In genomic region chr9:48761732-48762637, GRCm38 (mm10) we compare ENCODE assay signal across 17 mouse cellular contexts.
DNase-seq lines count a peak whose midpoint lies in the region; ATAC-seq and TF ChIP-seq lines count a peak whose summit lies in the region.
"Had no signal": no experiment of that assay in that cellular context is flagged by ENCODE, and none has a peak within 500 bp of the region (broad histone marks: within the 10 kb centered on the region; RNA-seq: fewer than 3 reads in every experiment).

No protein-coding gene starts in this region.

- H3K9me3 ChIP-seq in forebrain, embryonic 13.5 days (replicated peaks): no peaks in the 10 kb centered on the region
- H3K9me3 ChIP-seq in forebrain, embryonic 11.5 days (ENCODE audit: control insufficient read depth, low read length): no peaks in the 10 kb centered on the region
- no peaks in the 10 kb centered on the region for H3K9me3 ChIP-seq in limb, embryonic 10.5 days (replicated peaks)
- H3K9me3 ChIP-seq: liver, embryonic 12.5 days; neural tube, embryonic 13.5 days had no signal

- H3K9ac ChIP-seq in forebrain, embryonic 13.5 days: no peak overlapping the region
- H3K9ac ChIP-seq in forebrain, embryonic 11.5 days (ENCODE audit: low read length): no peak overlapping the region
- H3K9ac ChIP-seq: liver, embryonic 12.5 days; neural tube, embryonic 13.5 days had no signal

- no peak overlapping the region for H3K4me2 ChIP-seq in forebrain, embryonic 13.5 days
- no peak overlapping the region for H3K4me2 ChIP-seq in forebrain, embryonic 11.5 days (ENCODE audit: low read depth, low read length, severe bottlenecking)
- H3K4me2 ChIP-seq: liver, embryonic 12.5 days; midbrain, embryonic 11.5 days; neural tube, embryonic 13.5 days had no signal

- TF ChIP-seq CTCF in left cerebral cortex, adult 2 months (IDR thresholded peaks at IDR 0.05): no peak

- intact Hi-C loops in left cerebral cortex, adult 2 months (cut with DNase I): loop anchor here (2.0 kb wide), 1 partner anchor 25 kb away; no protein-coding TSS in a partner anchor
- intact Hi-C loops in left cerebral cortex, postnatal 36 days (cut with DNase I): no loop called here
- intact Hi-C loops in gastrocnemius, postnatal 14 days (cut with DNase I; ENCODE audit: low total_unique reads): no loop called here

- H3K27me3 ChIP-seq in forebrain, embryonic 13.5 days: no peaks in the 10 kb centered on the region
- H3K27me3 ChIP-seq in forebrain, embryonic 11.5 days (ENCODE audit: control insufficient read depth, insufficient read depth, low read length): no peaks in the 10 kb centered on the region
- peaks cover 9% of the 10 kb centered on the region; the same call in 1 of the 2 replicates for H3K27me3 ChIP-seq in limb, embryonic 10.5 days (ENCODE audit: low read depth, poor library complexity, severe bottlenecking)
- H3K27me3 ChIP-seq: neural tube, embryonic 13.5 days had no signal

- no peaks in the 10 kb centered on the region for H3K36me3 ChIP-seq in forebrain, embryonic 13.5 days (ENCODE audit: poor library complexity, severe bottlenecking)
- H3K36me3 ChIP-seq in forebrain, embryonic 11.5 days (ENCODE audit: control insufficient read depth, insufficient read depth, low read length): no peaks in the 10 kb centered on the region
- H3K36me3 ChIP-seq in limb, embryonic 10.5 days: no peaks in the 10 kb centered on the region
- H3K36me3 ChIP-seq: liver, embryonic 12.5 days; neural tube, embryonic 13.5 days had no signal

- no peak for DNase-seq in forebrain, embryonic 11.5 days (ENCODE audit: low spot score)
- DNase-seq in left cerebral cortex, adult 2 months (ENCODE audit: extremely low spot score in 1 of 2, low spot score in 2 of 2): no peak
- DNase-seq in left cerebral cortex, postnatal 36 days (ENCODE audit: low spot score in 2 of 2): no peak
- no peak for DNase-seq in limb, embryonic 10.5 days (ENCODE audit: low spot score)
- no peak for DNase-seq in gastrocnemius, postnatal 14 days
- DNase-seq in gastrocnemius, adult 8-10 months (ENCODE audit: low spot score in 2 of 2): no peak
- DNase-seq: B cell, adult 2 months; cerebellum, adult 9-11 months; kidney, adult 18-20 months; lung, postnatal 14 days; thymus, postnatal 25 days had no signal

- H3K27ac ChIP-seq in forebrain, embryonic 13.5 days: 0 out of 2 replicates have a peak overlapping the region, but pooled peaks have one; percentile 62
- H3K27ac ChIP-seq in forebrain, embryonic 11.5 days (ENCODE audit: low read depth, low read length): no peak overlapping the region
- H3K27ac ChIP-seq in left cerebral cortex, adult 2 months: peak overlapping the region; percentile 71
- H3K27ac ChIP-seq in brown adipose tissue, adult 24 weeks (replicated peaks; ENCODE audit: low read depth, low read length): peak overlapping the region; percentile 68
- 0 out of 2 replicates have a peak overlapping the region, but pooled peaks have one; percentile 8 for H3K27ac ChIP-seq in limb, embryonic 10.5 days
- H3K27ac ChIP-seq: liver, embryonic 12.5 days; stomach, postnatal 0 days had no signal

- H3K4me1 ChIP-seq in forebrain, embryonic 13.5 days: peaks cover 33% of the 10 kb centered on the region
- no peaks in the 10 kb centered on the region for H3K4me1 ChIP-seq in forebrain, embryonic 11.5 days (replicated peaks; ENCODE audit: control insufficient read depth, insufficient read depth, low read length)
- peaks cover 45% of the 10 kb centered on the region for H3K4me1 ChIP-seq in brown adipose tissue, adult 24 weeks (ENCODE audit: control insufficient read depth, insufficient read depth, insufficient read length, low read length)
- H3K4me1 ChIP-seq in limb, embryonic 10.5 days: peaks cover 67% of the 10 kb centered on the region

- no peak for ATAC-seq in forebrain, embryonic 13.5 days
- no peak for ATAC-seq in forebrain, embryonic 11.5 days (replicated peaks; ENCODE audit: low FRiP score)
- ATAC-seq: liver, embryonic 12.5 days had no signal

- 74% methylated on average over 14 of the region's 14 CpGs for WGBS in forebrain, embryonic 13.5 days
- 85% methylated on average over 14 of the region's 14 CpGs for WGBS in forebrain, embryonic 11.5 days
- 92% methylated on average over 14 of the region's 14 CpGs for WGBS in limb, embryonic 10.5 days

- no peak overlapping the region for H3K4me3 ChIP-seq in forebrain, embryonic 13.5 days
- no peak overlapping the region for H3K4me3 ChIP-seq in forebrain, embryonic 11.5 days (ENCODE audit: low read depth, low read length)
- H3K4me3 ChIP-seq in left cerebral cortex, adult 2 months: no peak overlapping the region
- no peak overlapping the region for H3K4me3 ChIP-seq in brown adipose tissue, adult 24 weeks (ENCODE audit: insufficient read depth, low read depth, low read length)
- no peak overlapping the region for H3K4me3 ChIP-seq in limb, embryonic 10.5 days
- H3K4me3 ChIP-seq: liver, embryonic 12.5 days; neural tube, embryonic 13.5 days had no signal
